Mouse (Mus musculus): ENCODE results near the gene Acad8.

The Acad8 gene

GRCm38 (mm10) chr9:26999461-27000395 is at the start of gene Acad8, which contains the start of gene Thyn1:
TSS of gene Acad8 (minus strand) at chr9:26999566.
TSS of gene Thyn1 (plus strand) at chr9:26999710.
- DNase-seq = peak; percentile 98 to 99

- no peak for DNase-seq
Measured at GRCm38 (mm10) chr9:27043892-27044291, 44.5 kb upstream of the Acad8 start.

GRCm38 (mm10) chr9:27030763-27031100 is 31.4 kb upstream of the Acad8 start:
- DNase-seq = no peak

GRCm38 (mm10) chr9:27029828-27030762 is 30.7 kb upstream of the Acad8 start, which contains the start of the genes Vps26b and Ncapd3:
TSS of gene Vps26b (minus strand) at chr9:27030065.
TSS of gene Ncapd3 (plus strand) at chr9:27030175.
- DNase-seq = peak; percentile 98

- DNase-seq = peak; percentile 38 to 56
Measured at GRCm38 (mm10) chr9:27029022-27029827, 29.9 kb upstream of the Acad8 start.

- no peak for DNase-seq
Measured at GRCm38 (mm10) chr9:27026708-27027107, 27.3 kb upstream of the Acad8 start.

- DNase-seq = no peak
Measured at GRCm38 (mm10) chr9:27023681-27024080, 24.3 kb upstream of the Acad8 start.

GRCm38 (mm10) chr9:27018961-27019360 is 19.6 kb upstream of the Acad8 start:
- no peak for DNase-seq

- DNase-seq = no peak
Measured at GRCm38 (mm10) chr9:27011572-27011971, 12.2 kb upstream of the Acad8 start.

GRCm38 (mm10) chr9:27009231-27009630 is 9.9 kb upstream of the Acad8 start:
- DNase-seq = no peak

- peak in 1 of 2 experiments; percentile 13 for DNase-seq
Measured at GRCm38 (mm10) chr9:27006866-27007265, 7.5 kb upstream of the Acad8 start.

GRCm38 (mm10) chr9:27005933-27006332 is 6.6 kb upstream of the Acad8 start:
- DNase-seq = no peak

GRCm38 (mm10) chr9:27005231-27005630 is 5.9 kb upstream of the Acad8 start:
- no peak for DNase-seq

GRCm38 (mm10) chr9:26998669-26999460 is 501 bp downstream of the Acad8 start:
- DNase-seq = peak in 1 of 2 experiments; percentile 21

- no peak for DNase-seq
Measured at GRCm38 (mm10) chr9:26997501-26997900, 1.9 kb downstream of the Acad8 start.

GRCm38 (mm10) chr9:26997062-26997461 is 2.3 kb downstream of the Acad8 start:
- no peak for DNase-seq

- DNase-seq = no peak
Measured at GRCm38 (mm10) chr9:26993900-26994299, 5.5 kb downstream of the Acad8 start.

GRCm38 (mm10) chr9:26993118-26993517 is 6.2 kb downstream of the Acad8 start:
- DNase-seq = peak in 1 of 2 experiments; percentile 9

- DNase-seq = no peak
Measured at GRCm38 (mm10) chr9:26990181-26990580, 9.2 kb downstream of the Acad8 start.

GRCm38 (mm10) chr9:26985668-26986277 is 13.6 kb downstream of the Acad8 start:
- DNase-seq = no peak

GRCm38 (mm10) chr9:26985090-26985613 is 14.2 kb downstream of the Acad8 start:
- DNase-seq = no peak

Measured in kidney, postnatal 36 days (tissue).